Comparison of ENCODE assay signal across 14 mouse cellular contexts in the genomic region with DNA sequence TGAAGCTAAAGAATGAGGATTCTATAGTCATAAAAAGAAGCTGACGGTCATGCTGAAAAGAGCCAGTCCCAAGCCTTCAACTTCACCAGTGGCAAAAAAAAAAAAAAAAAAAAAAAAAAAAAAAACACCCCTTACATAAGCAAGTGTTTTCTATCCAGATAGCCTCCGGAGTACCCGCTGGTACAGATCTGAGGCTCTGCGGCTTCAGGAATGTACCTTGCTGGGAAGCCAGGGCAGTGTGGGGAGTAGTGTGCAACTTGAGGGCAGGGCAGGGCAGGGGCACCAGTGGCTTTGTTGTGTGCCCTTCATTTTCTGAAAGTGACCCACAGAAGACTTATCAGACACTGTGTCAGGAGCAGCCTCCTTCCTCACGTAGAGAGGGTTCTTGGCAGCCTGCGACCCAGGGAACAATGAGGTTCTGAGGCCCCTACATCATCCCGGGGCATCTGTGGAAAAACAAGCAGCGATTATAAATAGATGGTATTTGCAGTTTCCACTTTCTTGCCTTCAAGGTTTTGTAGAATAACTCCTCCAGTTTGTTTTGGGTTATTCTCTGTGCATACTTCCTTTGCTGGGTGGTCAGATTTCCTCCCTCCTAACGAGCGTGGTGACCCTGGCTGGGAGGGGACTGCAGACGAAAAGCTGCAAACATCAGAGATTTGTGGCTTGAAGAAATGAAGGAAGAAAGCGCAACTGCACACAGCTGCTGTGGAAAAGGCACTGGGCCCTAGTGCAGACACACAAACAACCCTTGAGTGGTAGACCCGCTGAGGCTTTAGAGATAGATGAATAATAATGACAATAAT. TPM values are rescaled to one million over a fixed set of nuclear protein-coding genes. Genes with fewer than 3 reads are reported as not detected.
DNase-seq lines count a peak whose midpoint lies in the region; ATAC-seq lines count a peak whose summit lies in the region.
"Had no signal": no experiment of that assay in that cellular context is flagged by ENCODE, and none has a peak within 500 bp of the region (broad histone marks: within the 10 kb centered on the region; RNA-seq: fewer than 3 reads in every experiment).

No protein-coding gene starts in this region.

- H3K9me3 ChIP-seq in hindbrain, embryonic 10.5 days = no peaks in the 10 kb centered on the region
- no peaks in the 10 kb centered on the region for H3K9me3 ChIP-seq in hindbrain, embryonic 16.5 days (ENCODE audit: control insufficient read depth, low read length)
- no peaks in the 10 kb centered on the region for H3K9me3 ChIP-seq in lung, embryonic 16.5 days (ENCODE audit: control insufficient read depth, low read length)
- H3K9me3 ChIP-seq in embryonic facial prominence, embryonic 15.5 days (replicated peaks) = no peaks in the 10 kb centered on the region

- WGBS in hindbrain, embryonic 10.5 days = 51% methylated on average over 13 of the region's 13 CpGs
- WGBS in hindbrain, embryonic 16.5 days = 51% methylated on average over 13 of the region's 13 CpGs
- 45% methylated on average over 13 of the region's 13 CpGs for WGBS in lung, embryonic 16.5 days
- WGBS in embryonic facial prominence, embryonic 15.5 days = 50% methylated on average over 13 of the region's 13 CpGs

- no peak overlapping the region for H3K4me3 ChIP-seq in hindbrain, embryonic 10.5 days
- no peak overlapping the region for H3K4me3 ChIP-seq in hindbrain, embryonic 16.5 days (ENCODE audit: low read length)
- H3K4me3 ChIP-seq in lung, embryonic 16.5 days (ENCODE audit: low read length) = no peak overlapping the region
- H3K4me3 ChIP-seq in embryonic facial prominence, embryonic 15.5 days (replicated peaks) = no peak overlapping the region
- H3K4me3 ChIP-seq: erythroblast, embryonic 14.5 days had no signal

- no peak for ATAC-seq in hindbrain, embryonic 16.5 days
- peak; percentile 23; the same call in 1 of the 2 replicates for ATAC-seq in lung, embryonic 16.5 days (ENCODE audit: low read depth)
- ATAC-seq in embryonic facial prominence, embryonic 15.5 days (ENCODE audit: insufficient number of reproducible peaks, low FRiP score, low TSS enrichment, low read depth) = no peak

- 0 out of 2 replicates have a peak, but pooled peaks cover 2% of the 10 kb centered on the region for H3K36me3 ChIP-seq in hindbrain, embryonic 10.5 days
- H3K36me3 ChIP-seq in hindbrain, embryonic 16.5 days (ENCODE audit: control insufficient read depth, insufficient read depth, low read length) = no peaks in the 10 kb centered on the region
- H3K36me3 ChIP-seq in lung, embryonic 16.5 days (ENCODE audit: control insufficient read depth, insufficient read depth, low read length) = no peaks in the 10 kb centered on the region
- H3K36me3 ChIP-seq in embryonic facial prominence, embryonic 15.5 days = no peaks in the 10 kb centered on the region

- peaks cover 51% of the 10 kb centered on the region for H3K4me1 ChIP-seq in hindbrain, embryonic 10.5 days (replicated peaks)
- H3K4me1 ChIP-seq in hindbrain, embryonic 16.5 days (ENCODE audit: control insufficient read depth, insufficient read depth, low read depth, low read length) = peaks cover 7% of the 10 kb centered on the region; the same call in 1 of the 2 replicates
- peaks cover 7% of the 10 kb centered on the region for H3K4me1 ChIP-seq in lung, embryonic 16.5 days (replicated peaks; ENCODE audit: control insufficient read depth, insufficient read depth, low read length)
- H3K4me1 ChIP-seq in embryonic facial prominence, embryonic 15.5 days = peaks cover 38% of the 10 kb centered on the region

- peak overlapping the region; percentile 72 for H3K27ac ChIP-seq in hindbrain, embryonic 10.5 days
- H3K27ac ChIP-seq in hindbrain, embryonic 16.5 days (ENCODE audit: low read depth, low read length) = no peak overlapping the region; the same call in 1 of the 2 replicates
- H3K27ac ChIP-seq in lung, embryonic 16.5 days (ENCODE audit: low read length) = peak overlapping the region; percentile 53
- H3K27ac ChIP-seq in embryonic facial prominence, embryonic 15.5 days (replicated peaks) = 0 out of 2 replicates have a peak overlapping the region, but pooled peaks have one; percentile 34
- H3K27ac ChIP-seq: liver, embryonic 14.5 days had no signal

- DNase-seq in hindbrain, embryonic 10.5 days (ENCODE audit: low spot score) = no peak
- DNase-seq in lung, adult 18-20 months = no peak
- DNase-seq in kidney, postnatal 14 days = peak; percentile 66
- DNase-seq in layer of hippocampus, adult 9-11 months = no peak
- no peak for DNase-seq in urinary bladder, postnatal 36 days (ENCODE audit: low spot score in 2 of 2)
- DNase-seq: gastrocnemius, postnatal 10 days; layer of hippocampus, postnatal 36 days; thymus, postnatal 4 days had no signal

- peaks cover 26% of the 10 kb centered on the region; the same call in 1 of the 2 replicates for H3K27me3 ChIP-seq in hindbrain, embryonic 10.5 days (ENCODE audit: insufficient read depth, poor library complexity, severe bottlenecking)
- H3K27me3 ChIP-seq in hindbrain, embryonic 16.5 days (replicated peaks; ENCODE audit: control insufficient read depth, insufficient read depth, low read length) = no peaks in the 10 kb centered on the region
- no peaks in the 10 kb centered on the region for H3K27me3 ChIP-seq in lung, embryonic 16.5 days (ENCODE audit: control insufficient read depth, insufficient read depth, low read depth, low read length)
- no peaks in the 10 kb centered on the region for H3K27me3 ChIP-seq in embryonic facial prominence, embryonic 15.5 days

- no peak overlapping the region for H3K9ac ChIP-seq in hindbrain, embryonic 16.5 days (ENCODE audit: low read depth, low read length)
- H3K9ac ChIP-seq in lung, embryonic 16.5 days (ENCODE audit: low read length) = no peak overlapping the region
- H3K9ac ChIP-seq in embryonic facial prominence, embryonic 15.5 days = no peak overlapping the region
- H3K9ac ChIP-seq: liver, embryonic 14.5 days had no signal

- H3K4me2 ChIP-seq in hindbrain, embryonic 16.5 days (ENCODE audit: low read length) = no peak overlapping the region
- H3K4me2 ChIP-seq in lung, embryonic 16.5 days (ENCODE audit: low read depth, low read length) = no peak overlapping the region
- H3K4me2 ChIP-seq in embryonic facial prominence, embryonic 15.5 days (replicated peaks) = no peak overlapping the region
- H3K4me2 ChIP-seq: midbrain, embryonic 11.5 days had no signal

RNA-seq across cellular contexts. Expression of gene Nrp2, which starts 26.5 kb away (rescaled TPM):
- 21.8 and 23.1 TPM in 2 replicates for polyA plus RNA-seq in hindbrain, embryonic 10.5 days (2016; fragmentation: Nextera tagmentation; extraction: Ambion mirVana)
- 22.7 and 31.5 TPM in 2 replicates for polyA plus RNA-seq in hindbrain, embryonic 16.5 days (2015; fragmentation: Nextera tagmentation; extraction: Ambion mirVana)
- 11.6 and 13.3 TPM in 2 replicates for polyA plus RNA-seq in lung, embryonic 16.5 days (2015; fragmentation: Nextera tagmentation; extraction: Ambion mirVana)
- polyA plus RNA-seq in embryonic facial prominence, embryonic 15.5 days (2015; fragmentation: Nextera tagmentation; extraction: Ambion mirVana) = 49.9 and 50.0 TPM in 2 replicates
